In the genomic region with DNA sequence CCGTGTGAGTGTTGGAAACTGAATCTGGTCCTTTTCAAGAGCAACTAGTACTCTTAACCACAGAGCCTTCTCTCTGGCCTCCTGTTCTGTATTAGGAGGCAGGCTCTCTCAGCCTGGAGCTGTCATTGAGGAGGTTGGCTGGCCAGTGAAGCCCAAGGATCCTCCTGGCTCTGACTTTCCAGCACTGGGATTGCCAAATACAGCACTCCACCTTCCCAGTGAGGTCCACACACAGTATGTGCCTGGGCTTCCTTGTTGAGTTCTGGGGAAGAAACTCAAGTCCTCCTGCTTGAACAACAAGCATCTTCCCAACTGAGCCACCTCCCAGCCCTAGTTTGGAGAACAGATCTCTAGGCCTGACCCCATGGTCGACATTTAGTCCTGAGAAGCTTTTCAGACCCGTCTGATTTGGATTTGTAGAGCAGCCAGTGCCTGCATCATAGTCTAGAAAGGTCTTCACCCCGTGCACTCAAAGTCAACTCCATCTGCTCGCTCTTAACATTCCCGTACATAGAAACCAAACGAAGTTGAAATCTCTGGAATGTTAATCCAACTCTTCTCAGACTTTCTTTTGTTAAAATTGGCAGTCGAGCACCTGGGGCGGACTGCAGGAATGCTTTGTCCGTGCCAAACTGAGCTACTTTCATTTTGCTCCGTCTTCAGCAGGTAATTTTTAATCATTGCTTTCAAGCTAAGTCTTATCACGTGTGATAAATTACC, we compare ENCODE assay signal across 13 mouse cellular contexts.
DNase-seq lines count a peak whose midpoint lies in the region; ATAC-seq and TF ChIP-seq lines count a peak whose summit lies in the region.
"Had no signal": no experiment of that assay in that cellular context is flagged by ENCODE, and none has a peak within 500 bp of the region (broad histone marks: within the 10 kb centered on the region; RNA-seq: fewer than 3 reads in every experiment).

No protein-coding gene starts in this region.

- H3K4me1 ChIP-seq in kidney, postnatal 0 days (replicated peaks; ENCODE audit: insufficient read depth, low read length): no peaks in the 10 kb centered on the region
- no peaks in the 10 kb centered on the region for H3K4me1 ChIP-seq in kidney, embryonic 14.5 days (ENCODE audit: control insufficient read depth, insufficient read depth, low read length)
- no peaks in the 10 kb centered on the region for H3K4me1 ChIP-seq in lung, embryonic 15.5 days
- H3K4me1 ChIP-seq: neural tube, embryonic 12.5 days had no signal

- H3K9ac ChIP-seq in kidney, postnatal 0 days (ENCODE audit: low read depth, low read length): no peak overlapping the region
- H3K9ac ChIP-seq in kidney, embryonic 14.5 days (ENCODE audit: low read depth, low read length): no peak overlapping the region
- H3K9ac ChIP-seq in lung, embryonic 15.5 days: no peak overlapping the region
- H3K9ac ChIP-seq: liver, embryonic 14.5 days; neural tube, embryonic 12.5 days had no signal

- no peaks in the 10 kb centered on the region for H3K27me3 ChIP-seq in kidney, postnatal 0 days (ENCODE audit: insufficient read depth, low read length)
- H3K27me3 ChIP-seq in kidney, embryonic 14.5 days (ENCODE audit: control insufficient read depth, insufficient read depth, low read length): no peaks in the 10 kb centered on the region
- no peaks in the 10 kb centered on the region for H3K27me3 ChIP-seq in lung, embryonic 15.5 days
- H3K27me3 ChIP-seq: neural tube, embryonic 12.5 days had no signal

- intact Hi-C loops in gastrocnemius, adult 2 months (cut with DNase I): no loop called here

- no peak overlapping the region for H3K27ac ChIP-seq in gastrocnemius, adult 2 months
- H3K27ac ChIP-seq in kidney, postnatal 0 days: no peak overlapping the region
- H3K27ac ChIP-seq in kidney, embryonic 14.5 days (ENCODE audit: low read depth, low read length): no peak overlapping the region
- peak overlapping the region; percentile 90 for H3K27ac ChIP-seq in lung, embryonic 15.5 days
- H3K27ac ChIP-seq: liver, embryonic 14.5 days; neural tube, embryonic 12.5 days had no signal

- ATAC-seq in kidney, postnatal 0 days (replicated peaks; ENCODE audit: low FRiP score, low read depth): no peak
- no peak for ATAC-seq in kidney, embryonic 14.5 days (ENCODE audit: low FRiP score, low TSS enrichment)
- ATAC-seq in lung, embryonic 15.5 days (ENCODE audit: borderline replicate concordance, extremely low read depth, low FRiP score, low TSS enrichment): peak; percentile 78; the same call in 1 of the 2 replicates
- no peak for ATAC-seq in megakaryocyte, adult 5-6 weeks (ENCODE audit: poor library complexity, severe bottlenecking)

- H3K36me3 ChIP-seq in kidney, postnatal 0 days (ENCODE audit: insufficient read depth, low read length): no peaks in the 10 kb centered on the region
- no peaks in the 10 kb centered on the region for H3K36me3 ChIP-seq in kidney, embryonic 14.5 days (ENCODE audit: control insufficient read depth, insufficient read depth, low read length)
- no peaks in the 10 kb centered on the region for H3K36me3 ChIP-seq in lung, embryonic 15.5 days
- H3K36me3 ChIP-seq: neural tube, embryonic 12.5 days had no signal

- TF ChIP-seq CTCF in gastrocnemius, adult 2 months (IDR thresholded peaks at IDR 0.05): no peak
- TF ChIP-seq CTCF in kidney, postnatal 0 days (IDR thresholded peaks at IDR 0.05; ENCODE audit: low read depth): no peak

- WGBS in kidney, postnatal 0 days: 51% methylated on average over 12 of the region's 12 CpGs
- WGBS in kidney, embryonic 14.5 days: 64% methylated on average over 12 of the region's 12 CpGs
- whole genome bisulfite sequencing in lung, embryonic 15.5 days: 29% methylated on average over 12 of the region's 12 CpGs

- H3K9me3 ChIP-seq in kidney, postnatal 0 days (replicated peaks; ENCODE audit: low read length): no peaks in the 10 kb centered on the region
- no peaks in the 10 kb centered on the region for H3K9me3 ChIP-seq in kidney, embryonic 14.5 days (ENCODE audit: control insufficient read depth, low read length)
- H3K9me3 ChIP-seq in lung, embryonic 15.5 days: no peaks in the 10 kb centered on the region
- H3K9me3 ChIP-seq: neural tube, embryonic 12.5 days had no signal

- peak overlapping the region; percentile 1; the same call in 1 of the 2 replicates for H3K4me3 ChIP-seq in gastrocnemius, adult 2 months
- no peak overlapping the region for H3K4me3 ChIP-seq in kidney, postnatal 0 days (replicated peaks; ENCODE audit: low read depth, low read length)
- H3K4me3 ChIP-seq in kidney, embryonic 14.5 days (ENCODE audit: low read length): no peak overlapping the region
- H3K4me3 ChIP-seq in lung, embryonic 15.5 days: no peak overlapping the region
- H3K4me3 ChIP-seq: neural tube, embryonic 12.5 days had no signal

- H3K4me2 ChIP-seq in kidney, postnatal 0 days (ENCODE audit: low read length): no peak overlapping the region
- H3K4me2 ChIP-seq in kidney, embryonic 14.5 days (replicated peaks; ENCODE audit: low read depth, low read length): no peak overlapping the region
- H3K4me2 ChIP-seq in lung, embryonic 15.5 days: peak overlapping the region; percentile 21; the same call in 1 of the 2 replicates
- H3K4me2 ChIP-seq: neural tube, embryonic 12.5 days had no signal

- DNase-seq in gastrocnemius, adult 2 months: no peak
- no peak for DNase-seq in gastrocnemius, adult 8-10 months (ENCODE audit: low spot score in 2 of 2)
- peak; percentile 15 for DNase-seq in kidney, postnatal 0 days (ENCODE audit: low spot score)
- peak; percentile 5 for DNase-seq in yolk sac, embryonic 10.5 days (ENCODE audit: low spot score)
- DNase-seq in thymus, adult 18-20 months: no peak
- DNase-seq: adrenal gland, adult 2 months; B cell, adult 2 months; midbrain, embryonic 14.5 days had no signal

Comparison
In these comparisons a context has a peak if more than half of its experiments do, and no peak if none do; other contexts are left out.
1. DNase-seq: peak in kidney, postnatal 0 days (single experiment) and yolk sac, embryonic 10.5 days (single experiment); none in gastrocnemius, adult 2 months (single experiment), gastrocnemius, adult 8-10 months (0 of 2) and thymus, adult 18-20 months (0 of 2).